Mouse (Mus musculus) layer of hippocampus, adult 8-10 months (tissue): ENCODE measurements around the gene Phip. TPM values are rescaled to one million over a fixed set of nuclear protein-coding genes. Genes with fewer than 3 reads are reported as not detected.

Source experiments
- DNase-seq, 2 experiments: peaks; one replicate each; pipeline ENCODE4 v3.0.0; 2022; ENCODE audit warnings: low spot score in 2 of 2
- total RNA-seq, 4 experiments: library from RNA; stranded (reverse); gene quantifications; 2 replicates each; pipeline ENCODE4 v1.2.4; 2022

Gene Phip
- 10 to 100 TPM; 63.4 to 86.8 (median 73.1) TPM for total RNA-seq

- peak; percentile 84 to 93 for DNase-seq
Observed at GRCm38 (mm10) chr9:82975342-82976215, at the start of gene Phip. Phip (minus strand) TSS chr9:82975516.

- DNase-seq, result no peak
Observed at GRCm38 (mm10) chr9:83023724-83024123, 48.4 kb upstream of the Phip start.

GRCm38 (mm10) chr9:83014516-83014915 lies 39.2 kb upstream of the Phip start:
- DNase-seq, result no peak

- no peak for DNase-seq
Observed at GRCm38 (mm10) chr9:83008306-83008705, 33.0 kb upstream of the Phip start.

GRCm38 (mm10) chr9:83001342-83001741 lies 26.0 kb upstream of the Phip start:
- DNase-seq, result no peak

- no peak for DNase-seq
Observed at GRCm38 (mm10) chr9:82997765-82998500, 22.6 kb upstream of the Phip start.

GRCm38 (mm10) chr9:82976936-82977335 lies 1.6 kb upstream of the Phip start:
- DNase-seq, result no peak

GRCm38 (mm10) chr9:82976219-82976618 lies 903 bp upstream of the Phip start:
- no peak for DNase-seq

- no peak for DNase-seq
Observed at GRCm38 (mm10) chr9:82974962-82975341, 364 bp downstream of the Phip start.

GRCm38 (mm10) chr9:82974187-82974861 lies 992 bp downstream of the Phip start:
- DNase-seq, result peak; percentile 82 to 85

- no peak for DNase-seq
Observed at GRCm38 (mm10) chr9:82973321-82973892, 1.9 kb downstream of the Phip start.

GRCm38 (mm10) chr9:82971433-82971832 lies 3.9 kb downstream of the Phip start:
- no peak for DNase-seq

- no peak for DNase-seq
Observed at GRCm38 (mm10) chr9:82967076-82967621, 8.2 kb downstream of the Phip start.

GRCm38 (mm10) chr9:82963981-82964380 lies 11.3 kb downstream of the Phip start:
- DNase-seq, result no peak

GRCm38 (mm10) chr9:82961352-82961751 lies 14.0 kb downstream of the Phip start:
- no peak for DNase-seq

- no peak for DNase-seq
Observed at GRCm38 (mm10) chr9:82955267-82955666, 20.0 kb downstream of the Phip start.

- DNase-seq, result no peak
Observed at GRCm38 (mm10) chr9:82952330-82952729, 23.0 kb downstream of the Phip start.

GRCm38 (mm10) chr9:82951435-82952004 lies 23.8 kb downstream of the Phip start:
- no peak for DNase-seq

GRCm38 (mm10) chr9:82907246-82907645 lies 68.1 kb downstream of the Phip start:
- no peak for DNase-seq

- DNase-seq, result no peak
Observed at GRCm38 (mm10) chr9:82888645-82889044, 86.7 kb downstream of the Phip start.

GRCm38 (mm10) chr9:82884177-82884576 lies 91.1 kb downstream of the Phip start:
- DNase-seq, result no peak
